Mouse (Mus musculus) right cerebral cortex, adult 18-20 months (tissue): ENCODE measurements at regions not wholly inside any gene's neighbourhood (a gene's known extent, or its start where the extent isn't known, plus 50 kb on each side); places are given as distances from the start of the nearest gene placed in this dataset.
"Not testable (repeated sequence)": the region's sequence is repeated elsewhere in the genome, so short reads cannot be mapped to it uniquely, and the experiment has no call there.

ENCODE experiments used
- DNase-seq: peaks from one replicate; pipeline ENCODE4 v3.0.0; 2022; ENCODE audit warnings: mixed read lengths

DNA sequence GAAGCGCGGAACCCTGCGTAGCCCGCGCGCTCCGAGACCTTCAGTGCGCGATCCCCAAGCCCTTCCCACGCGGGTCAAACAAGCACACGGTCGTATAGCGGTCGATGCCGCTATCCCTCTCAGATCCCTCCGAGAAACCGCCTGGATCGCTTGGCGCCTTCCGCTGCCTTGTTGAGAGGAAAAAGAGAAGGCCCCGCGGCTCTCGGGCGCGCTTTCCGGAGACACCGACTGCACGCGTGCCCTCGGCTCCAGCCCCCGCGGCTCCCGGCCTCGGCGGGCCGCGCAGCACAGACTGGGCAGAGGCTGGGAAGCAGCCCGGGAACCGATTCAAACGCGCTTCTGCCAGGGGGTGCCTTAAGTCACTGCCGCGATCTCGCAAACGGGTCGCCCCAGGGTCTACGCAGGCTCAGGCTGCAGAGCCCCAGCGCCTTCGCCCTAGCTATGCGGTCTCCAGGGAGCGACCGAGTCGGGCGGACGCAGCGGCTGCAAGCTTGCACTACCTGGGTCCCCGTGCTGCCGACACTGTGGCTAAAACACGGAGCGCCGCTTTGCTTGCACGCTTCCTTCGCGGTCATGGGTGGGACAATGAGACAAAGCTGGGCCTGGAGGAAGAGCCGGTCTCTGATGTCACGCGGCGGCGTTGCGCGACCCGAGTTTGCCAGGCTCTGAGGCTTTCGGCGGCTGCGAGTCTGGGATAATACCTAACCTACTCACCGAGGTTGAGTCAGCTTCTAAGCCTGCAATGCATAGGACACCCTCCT is 87.3 kb downstream of the Crisp4 start:
- DNase-seq: peak; percentile 50

- peak; percentile 2 for DNase-seq
These were observed 88.0 kb downstream of the Crisp4 start for GRCm38 (mm10) chr1:18057646-18058210.

DNA sequence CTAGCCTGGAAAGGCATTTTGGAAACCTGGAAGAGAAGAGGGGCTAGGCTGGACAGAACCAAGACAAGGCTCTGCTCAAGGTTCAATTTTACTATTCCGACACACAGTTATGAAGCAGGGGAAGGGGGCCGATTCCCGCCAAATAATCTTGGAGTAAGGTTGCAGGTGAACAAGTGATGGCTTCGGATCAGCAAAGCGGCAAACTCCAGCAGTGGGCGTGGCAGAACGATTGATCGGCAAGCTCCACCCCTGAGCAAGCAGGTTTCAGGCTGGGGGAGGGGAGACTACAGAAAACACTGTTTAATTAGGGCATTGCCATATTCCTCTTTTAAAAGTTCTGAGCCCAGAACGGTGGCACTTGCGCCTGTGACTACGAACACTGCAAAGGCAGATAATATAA is 88.7 kb downstream of the Crisp4 start:
- not testable (repeated sequence) for DNase-seq

- DNase-seq: no peak
These were observed 115.5 kb downstream of the Crisp4 start for GRCm38 (mm10) chr1:18030226-18030625.

DNA sequence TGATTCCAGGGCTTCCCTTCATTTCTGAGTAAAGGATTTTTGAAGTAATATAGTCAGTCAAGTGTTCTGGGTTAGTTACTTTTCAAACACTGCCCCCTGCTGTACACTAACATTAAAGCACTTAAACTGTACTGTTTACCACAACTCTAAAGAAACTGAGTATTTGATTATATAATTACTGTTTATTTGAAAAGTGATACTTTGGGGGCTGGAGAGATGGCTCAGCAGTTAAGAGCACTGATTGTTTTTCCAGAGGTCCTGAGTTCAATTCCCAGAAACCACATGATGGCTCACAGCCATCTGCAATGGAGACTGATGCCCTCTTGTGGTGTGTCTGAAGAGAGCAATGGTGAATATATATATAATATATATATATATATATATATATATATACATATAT is 132.8 kb downstream of the Crisp4 start:
- DNase-seq: not testable (repeated sequence)

GRCm38 (mm10) chr1:17980604-17981003 is 165.1 kb downstream of the Crisp4 start:
- DNase-seq: peak; percentile 49

GRCm38 (mm10) chr1:17978086-17978485 is 167.6 kb downstream of the Crisp4 start:
- DNase-seq: no peak

DNA sequence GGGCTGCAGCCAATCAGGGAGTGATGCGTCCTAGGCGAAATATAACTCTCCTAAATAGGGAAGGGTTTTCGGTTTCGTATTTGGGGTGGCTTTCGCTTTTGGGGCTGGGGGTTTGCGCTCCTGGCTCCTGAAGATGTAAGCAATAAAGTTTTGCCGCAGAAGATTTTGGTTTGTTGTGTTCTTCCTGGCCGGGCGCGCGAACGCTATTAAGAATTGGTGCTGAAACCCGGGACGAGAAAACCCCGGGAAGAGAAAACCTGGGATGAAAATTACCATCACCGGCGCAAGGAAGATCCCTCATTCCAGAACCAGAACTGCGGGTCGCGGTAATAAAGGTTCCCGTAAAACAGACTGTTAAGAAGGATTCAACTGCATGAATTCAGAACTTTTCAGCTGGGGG is 188.8 kb downstream of the Crisp4 start:
- DNase-seq: not testable (repeated sequence)

- not testable (repeated sequence) for DNase-seq
These were observed 213.4 kb downstream of the Crisp4 start for GRCm38 (mm10) chr1:17932108-17932810.
